Comparison of ENCODE assay signal across 11 mouse cellular contexts in the genomic region with DNA sequence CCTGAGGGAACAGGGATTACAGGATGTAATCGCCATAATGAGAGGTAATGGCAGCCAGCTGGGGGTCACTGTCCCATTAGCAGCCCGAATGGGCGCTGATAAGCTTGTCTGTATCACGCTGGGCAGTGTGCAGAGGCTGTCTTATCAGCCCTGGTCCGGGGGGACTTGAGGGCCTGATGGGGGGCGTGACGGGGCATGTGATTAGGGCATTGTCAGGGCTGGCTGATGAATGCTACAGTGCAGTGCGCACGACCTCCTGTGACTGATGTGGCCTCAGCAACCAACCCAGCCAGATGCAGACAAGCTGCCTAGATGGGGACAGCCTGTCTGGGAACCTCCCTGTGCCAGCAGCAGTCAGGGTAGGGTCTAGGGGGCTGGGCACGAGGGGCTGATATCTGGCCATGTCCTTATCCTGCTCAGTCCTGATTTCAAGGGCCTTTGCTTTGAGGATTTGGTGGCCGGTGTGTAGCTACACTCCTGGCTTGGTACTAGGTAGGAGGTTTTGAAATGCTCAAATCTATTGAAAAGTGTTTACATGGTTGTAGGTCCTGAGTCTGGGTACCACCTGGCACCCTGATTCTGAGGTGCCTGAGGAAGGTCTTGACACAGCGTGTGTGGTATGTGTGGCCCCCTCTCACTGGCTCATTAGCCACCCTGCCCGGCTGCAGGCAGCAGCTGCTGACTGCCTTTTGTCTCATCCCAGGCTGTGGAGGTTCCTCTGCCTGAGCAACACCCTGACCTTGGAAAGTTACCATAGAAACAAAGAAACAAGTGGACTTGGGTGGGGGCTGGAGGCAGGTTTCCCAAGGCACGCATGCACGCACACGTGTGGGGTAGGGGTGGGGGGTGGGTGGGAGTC. TPM values are rescaled to one million over a fixed set of nuclear protein-coding genes. Genes with fewer than 3 reads are reported as not detected.
DNase-seq lines count a peak whose midpoint lies in the region; ATAC-seq and TF ChIP-seq lines count a peak whose summit lies in the region.
"Had no signal": no experiment of that assay in that cellular context is flagged by ENCODE, and none has a peak within 500 bp of the region (broad histone marks: within the 10 kb centered on the region; RNA-seq: fewer than 3 reads in every experiment).

No protein-coding gene starts in this region.

- H3K36me3 ChIP-seq in heart, embryonic 11.5 days (ENCODE audit: control insufficient read depth, insufficient read depth, low read length): no peaks in the 10 kb centered on the region
- H3K36me3 ChIP-seq in ES-Bruce4 (ENCODE audit: control insufficient read depth, insufficient read depth, low read length, poor library complexity, severe bottlenecking): no peaks in the 10 kb centered on the region
- no peaks in the 10 kb centered on the region; the same call in 1 of the 2 replicates for H3K36me3 ChIP-seq in forebrain, embryonic 16.5 days (ENCODE audit: control insufficient read depth, insufficient read depth)
- peaks cover 45% of the 10 kb centered on the region for H3K36me3 ChIP-seq in midbrain, embryonic 10.5 days

- H3K27ac ChIP-seq in heart, embryonic 11.5 days (ENCODE audit: low read depth, low read length): no peak overlapping the region
- no peak overlapping the region for H3K27ac ChIP-seq in ES-Bruce4 (ENCODE audit: insufficient read depth, low read length)
- H3K27ac ChIP-seq in forebrain, embryonic 16.5 days (ENCODE audit: low read length): peak overlapping the region; percentile 20
- peak overlapping the region; percentile 82 for H3K27ac ChIP-seq in midbrain, embryonic 10.5 days (replicated peaks)

- H3K4me1 ChIP-seq in heart, embryonic 11.5 days (ENCODE audit: control insufficient read depth, insufficient read depth, low read length): peaks cover 36% of the 10 kb centered on the region
- peaks cover 4% of the 10 kb centered on the region for H3K4me1 ChIP-seq in ES-Bruce4 (ENCODE audit: control insufficient read depth, insufficient read depth, low read length)
- peaks cover 26% of the 10 kb centered on the region for H3K4me1 ChIP-seq in forebrain, embryonic 16.5 days (replicated peaks; ENCODE audit: control insufficient read depth, insufficient read depth, low read length)
- peaks cover 81% of the 10 kb centered on the region for H3K4me1 ChIP-seq in midbrain, embryonic 10.5 days

- intact Hi-C loops in heart, postnatal 36 days (cut with DNase I): no loop called here

- no peak for DNase-seq in heart, postnatal 36 days
- DNase-seq in midbrain, embryonic 10.5 days (ENCODE audit: low spot score): peak; percentile 62
- no peak for DNase-seq in ovary, postnatal 36 days (ENCODE audit: low spot score)
- no peak for DNase-seq in urinary bladder, postnatal 25 days (ENCODE audit: low spot score)
- no peak for DNase-seq in layer of hippocampus, postnatal 36 days
- DNase-seq: kidney, adult 11 months; left cerebral cortex, postnatal 4 days had no signal

- ATAC-seq in heart, embryonic 11.5 days (replicated peaks; ENCODE audit: insufficient number of reproducible peaks, low FRiP score, low TSS enrichment): peak; percentile 12; the same call in 1 of the 2 replicates
- ATAC-seq in forebrain, embryonic 16.5 days: peak; percentile 36

- no peak for TF ChIP-seq CTCF in ES-Bruce4 (IDR thresholded peaks at IDR 0.05; ENCODE audit: low read depth, low read length)

- TF ChIP-seq EP300 in ES-Bruce4 (IDR thresholded peaks at IDR 0.05; ENCODE audit: insufficient read depth, low read depth, low read length): 0 out of 2 replicates have a peak, but pooled peaks have one; percentile 15

- no peak overlapping the region for H3K4me3 ChIP-seq in heart, embryonic 11.5 days (ENCODE audit: low read depth, low read length)
- H3K4me3 ChIP-seq in ES-Bruce4 (ENCODE audit: low read depth, low read length): no peak overlapping the region
- H3K4me3 ChIP-seq in forebrain, embryonic 16.5 days (replicated peaks; ENCODE audit: low read length): no peak overlapping the region
- H3K4me3 ChIP-seq in midbrain, embryonic 10.5 days: no peak overlapping the region
- H3K4me3 ChIP-seq: myocyte had no signal

- H3K27me3 ChIP-seq in heart, embryonic 11.5 days (ENCODE audit: control insufficient read depth, insufficient read depth, low read length): 0 out of 2 replicates have a peak, but pooled peaks cover 2% of the 10 kb centered on the region
- H3K27me3 ChIP-seq in ES-Bruce4 (ENCODE audit: control insufficient read depth, insufficient read depth, low read length, poor library complexity, severe bottlenecking): no peaks in the 10 kb centered on the region
- H3K27me3 ChIP-seq in forebrain, embryonic 16.5 days (replicated peaks; ENCODE audit: control insufficient read depth, insufficient read depth, low read length): no peaks in the 10 kb centered on the region
- H3K27me3 ChIP-seq in midbrain, embryonic 10.5 days (ENCODE audit: low read depth, poor library complexity, severe bottlenecking): peaks cover 34% of the 10 kb centered on the region

- no peaks in the 10 kb centered on the region for H3K9me3 ChIP-seq in heart, embryonic 11.5 days (replicated peaks; ENCODE audit: control insufficient read depth, low read length)
- no peaks in the 10 kb centered on the region for H3K9me3 ChIP-seq in ES-Bruce4 (replicated peaks; ENCODE audit: control insufficient read depth, insufficient read depth, low read length, poor library complexity, severe bottlenecking)
- no peaks in the 10 kb centered on the region for H3K9me3 ChIP-seq in forebrain, embryonic 16.5 days (ENCODE audit: control insufficient read depth, low read length)
- H3K9me3 ChIP-seq in midbrain, embryonic 10.5 days (replicated peaks): no peaks in the 10 kb centered on the region

- peak overlapping the region; percentile 30 for H3K4me2 ChIP-seq in heart, embryonic 11.5 days
- H3K4me2 ChIP-seq in forebrain, embryonic 16.5 days (ENCODE audit: low read length): no peak overlapping the region

- peak overlapping the region; percentile 16; the same call in 1 of the 2 replicates for H3K9ac ChIP-seq in heart, embryonic 11.5 days (ENCODE audit: low read depth, low read length)
- H3K9ac ChIP-seq in ES-Bruce4 (ENCODE audit: low read depth, poor library complexity, severe bottlenecking): no peak overlapping the region
- H3K9ac ChIP-seq in forebrain, embryonic 16.5 days (replicated peaks; ENCODE audit: low read depth, low read length): peak overlapping the region; percentile 24; the same call in 1 of the 2 replicates

- TF ChIP-seq POLR2A in ES-Bruce4 (IDR thresholded peaks at IDR 0.05; ENCODE audit: insufficient read depth, low read length): no peak

- 11% methylated on average over 16 of the region's 16 CpGs for WGBS in heart, embryonic 11.5 days (ENCODE audit: insufficient replicate concordance)
- 20% methylated on average over 16 of the region's 16 CpGs for WGBS in forebrain, embryonic 16.5 days
- WGBS in midbrain, embryonic 10.5 days: 32% methylated on average over 16 of the region's 16 CpGs

RNA-seq across cellular contexts. Expression of a gene that starts 18.2 kb away (rescaled TPM):
- polyA plus RNA-seq in heart, embryonic 11.5 days (2014; fragmentation: Nextera tagmentation; extraction: Ambion mirVana): 0.89 and 1.3 TPM in 2 replicates
- 10 to 100 TPM; 13.8 to 15.5 TPM for total RNA-seq in heart, postnatal 36 days (2021)
- polyA plus RNA-seq in ES-Bruce4 (2011; ENCODE audit: insufficient read depth, insufficient read length, low read depth, missing spikeins): 3.6 and 3.9 TPM in 2 replicates
- 17.3 and 21.2 TPM in 2 replicates for polyA plus RNA-seq in forebrain, embryonic 16.5 days (2015; fragmentation: Nextera tagmentation; extraction: Ambion mirVana)
- polyA plus RNA-seq in midbrain, embryonic 10.5 days (2016; fragmentation: Nextera tagmentation; extraction: Ambion mirVana): 3.3 and 4.7 TPM in 2 replicates
- total RNA-seq in layer of hippocampus, postnatal 36 days (2021): 1 to 10 TPM; 4.4 to 4.5 TPM

RNA-seq across cellular contexts. Expression of a gene that starts 57.7 kb away (rescaled TPM):
- 0.56 and 1.4 TPM in 2 replicates for polyA plus RNA-seq in heart, embryonic 11.5 days (2014; fragmentation: Nextera tagmentation; extraction: Ambion mirVana)
- total RNA-seq in heart, postnatal 36 days (2021): under 1 TPM; 0.57 to 0.69 TPM
- polyA plus RNA-seq in ES-Bruce4 (2011; ENCODE audit: insufficient read depth, insufficient read length, low read depth, missing spikeins): 7.0 and 7.7 TPM in 2 replicates
- 0.37 and 0.75 TPM in 2 replicates for polyA plus RNA-seq in forebrain, embryonic 16.5 days (2015; fragmentation: Nextera tagmentation; extraction: Ambion mirVana)
- 1.3 and 1.5 TPM in 2 replicates for polyA plus RNA-seq in midbrain, embryonic 10.5 days (2016; fragmentation: Nextera tagmentation; extraction: Ambion mirVana)
- 1 to 10 TPM; 1.8 to 2.2 TPM for total RNA-seq in layer of hippocampus, postnatal 36 days (2021)

Comparison
In these comparisons a context has a peak if more than half of its experiments do, and no peak if none do; other contexts are left out.
1. H3K27ac ChIP-seq: peak in forebrain, embryonic 16.5 days (single experiment) and midbrain, embryonic 10.5 days (single experiment); none in heart, embryonic 11.5 days (single experiment) and ES-Bruce4 (single experiment).